Mouse (Mus musculus): Measurements from ENCODE around the gene Ncoa4. TPM values are rescaled to one million over a fixed set of nuclear protein-coding genes. Genes with fewer than 3 reads are reported as not detected.

Gene Ncoa4
- polyA plus RNA-seq (2012; rRNA removed) = 20.7 and 22.3 TPM in 2 replicates

DNA sequence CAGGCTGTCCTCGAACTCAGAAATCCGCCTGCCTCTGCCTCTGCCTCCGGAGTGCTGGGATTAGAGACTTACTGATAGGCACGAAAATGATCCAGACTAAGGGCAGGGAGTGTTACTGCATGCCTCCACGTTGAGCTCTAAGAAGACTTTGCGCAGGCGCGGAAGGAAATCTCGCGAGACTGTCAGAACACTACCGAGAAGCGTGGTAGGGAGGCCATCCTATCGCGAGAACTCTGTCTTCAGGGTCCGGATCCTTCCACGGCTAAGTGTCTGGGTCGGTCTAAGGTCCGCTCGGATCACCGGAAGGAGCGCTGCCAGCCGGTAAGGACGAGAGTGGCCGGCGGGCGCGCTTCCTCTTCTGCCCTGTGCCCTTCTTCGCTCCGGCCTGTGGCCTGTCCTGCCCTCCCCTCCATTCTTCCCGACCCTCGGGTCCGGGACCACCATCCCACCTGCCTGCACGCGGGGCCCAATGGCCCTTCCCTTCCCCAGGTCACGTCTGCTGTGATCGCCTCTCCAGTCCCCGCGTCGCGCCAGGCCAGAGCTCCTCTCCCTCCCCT is at the start of gene Ncoa4:
Gene Ncoa4 (plus strand): TSS at position 176 of the 557 bp plus-strand sequence.

GRCm38 (mm10) chr14:32141723-32142122 is 17.9 kb upstream of the Ncoa4 start, which contains the start of gene Msmb:
Gene Msmb, plus strand, starts transcription at chr14:32142023.

DNA sequence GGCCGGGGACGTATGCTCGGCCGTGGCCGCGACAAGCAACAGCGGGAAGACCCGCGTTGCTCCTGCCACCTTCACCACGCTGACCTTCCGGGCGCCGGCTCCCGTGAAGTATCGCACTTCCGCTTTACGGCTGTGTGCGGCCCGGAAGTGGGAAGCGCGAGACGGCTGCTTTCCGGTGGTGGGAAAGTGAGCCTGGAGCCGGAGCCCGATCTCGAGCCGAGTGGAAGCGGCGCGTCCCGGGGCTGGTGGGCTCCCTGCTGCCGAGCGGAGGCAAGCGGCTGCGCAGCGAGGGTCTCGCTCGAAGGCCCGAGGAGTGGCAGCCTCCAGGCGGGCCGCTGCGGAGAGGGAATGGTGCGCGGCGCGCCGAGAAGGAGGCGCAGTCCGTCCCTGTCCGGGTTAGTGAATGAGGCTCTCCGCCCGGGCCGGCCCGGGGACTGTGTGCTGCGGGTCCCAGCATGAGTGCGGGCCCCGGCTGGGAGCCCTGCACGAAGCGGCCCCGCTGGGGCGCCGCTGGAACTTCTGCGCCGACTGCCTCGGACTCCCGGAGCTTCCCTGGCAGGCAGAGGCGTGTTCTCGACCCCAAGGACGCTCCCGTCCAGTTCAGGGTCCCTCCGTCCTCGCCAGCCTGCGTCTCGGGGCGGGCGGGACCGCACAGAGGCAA is 42.3 kb downstream of the Ncoa4 start, which contains the start of the genes Timm23 and Parg:
Gene Timm23 (minus strand): TSS at position 108 of the 661 bp plus-strand sequence.
Gene Parg (plus strand): TSS at position 159 of the 661 bp plus-strand sequence.

Other genes starting within 250 kb of the Ncoa4 start
- 2.5 and 3.3 TPM in 2 replicates for gene Galnt15, start 130.9 kb upstream of the Ncoa4 start, polyA plus RNA-seq (2012; rRNA removed)
- gene Oxnad1, start 74.5 kb upstream of the Ncoa4 start, polyA plus RNA-seq (2012; rRNA removed) = 20.1 and 22.0 TPM in 2 replicates
- gene Dph3, start 74.1 kb upstream of the Ncoa4 start, polyA plus RNA-seq (2012; rRNA removed) = 12.5 and 13.0 TPM in 2 replicates
- gene Msmb, start 17.8 kb upstream of the Ncoa4 start, polyA plus RNA-seq (2012; rRNA removed) = not detected in 2 replicates
- 174 and 204 TPM in 2 replicates for gene Timm23, start 42.0 kb downstream of the Ncoa4 start, polyA plus RNA-seq (2012; rRNA removed)
- gene Parg, start 42.1 kb downstream of the Ncoa4 start, polyA plus RNA-seq (2012; rRNA removed) = 4.0 and 4.2 TPM in 2 replicates
- gene Ogdhl, start 162.2 kb downstream of the Ncoa4 start, polyA plus RNA-seq (2012; rRNA removed) = 1.9 and 2.2 TPM in 2 replicates
- not detected in 2 replicates for gene 1700024G13Rik, start 228.5 kb downstream of the Ncoa4 start, polyA plus RNA-seq (2012; rRNA removed)